Mouse (Mus musculus) adrenal gland, adult 18-20 months (tissue): ENCODE results near the gene Olfr1193. TPM values are rescaled to one million over a fixed set of nuclear protein-coding genes. Genes with fewer than 3 reads are reported as not detected.
"Not testable (repeated sequence)": the region's sequence is repeated elsewhere in the genome, so short reads cannot be mapped to it uniquely, and the experiment has no call there.

Experiments
- DNase-seq, 2 experiments: peaks; one replicate each; pipeline ENCODE4 v3.0.0; 2021 to 2022; ENCODE audit warnings: low spot score in 2 of 2
- long read RNA-seq, 2 experiments: library from polyadenylated mRNA; stranded (forward); transcript quantifications; one replicate each; pipeline ENCODE4 v2.0.0; 2021
- total RNA-seq, 2 experiments: library from RNA; stranded (reverse); gene quantifications; 1 replicate in 1 of 2; 2 replicates in 1 of 2; pipeline ENCODE4 v1.2.3; 2021

Gene Olfr1193
- total RNA-seq: not detected
- long read RNA-seq, experiment 1: 0 reads
- long read RNA-seq, experiment 2: 0 reads

DNA sequence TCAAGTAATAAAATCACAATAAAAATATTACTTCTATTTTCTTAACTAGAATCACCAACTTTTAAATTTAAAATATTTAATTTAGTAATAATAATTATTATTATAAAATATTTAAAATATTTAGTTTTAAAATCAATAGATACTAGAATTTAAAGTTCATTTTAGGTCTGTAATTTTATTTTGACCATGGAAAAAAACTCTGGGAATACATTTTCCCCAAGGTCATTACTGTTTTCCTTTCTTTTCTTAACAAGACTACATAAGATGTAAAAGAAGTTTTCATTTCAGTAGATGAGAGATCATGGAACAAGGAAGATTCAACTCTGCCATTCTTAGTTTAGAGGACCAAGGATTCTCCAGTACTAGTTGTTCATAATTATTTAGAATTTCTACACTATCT is at the start of gene Olfr1193:
Olfr1193 (plus strand) TSS at position 301 of the 400 bp plus-strand sequence.
- not testable (repeated sequence) for DNase-seq

DNA sequence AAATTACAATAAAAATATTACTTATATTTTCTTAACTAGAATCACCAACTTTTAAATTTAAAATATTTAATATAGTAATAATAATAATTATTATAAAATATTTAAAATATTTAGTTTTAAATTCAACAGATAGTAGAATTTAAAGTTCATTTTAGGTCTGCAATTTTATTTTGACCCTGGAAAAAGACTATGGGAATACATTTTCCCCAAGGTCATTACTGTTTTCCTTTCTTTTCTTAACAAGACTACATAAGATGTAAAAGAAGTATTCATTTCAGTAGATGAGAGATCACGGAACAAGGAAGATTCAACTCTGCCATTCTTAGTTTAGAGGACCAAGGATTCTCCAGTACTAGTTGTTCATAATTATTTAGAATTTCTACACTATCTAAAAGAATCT is 35.2 kb upstream of the Olfr1193 start, which contains the start of gene Olfr1191-ps1:
Olfr1191-ps1 (plus strand) TSS at position 301 of the 400 bp plus-strand sequence.
- DNase-seq: not testable (repeated sequence)

GRCm38 (mm10) chr2:88648209-88648608 is 27.2 kb upstream of the Olfr1193 start, which contains the start of gene Olfr1192-ps1:
Gene Olfr1192-ps1 (plus strand): TSS chr2:88648509.
- DNase-seq: no peak

DNA sequence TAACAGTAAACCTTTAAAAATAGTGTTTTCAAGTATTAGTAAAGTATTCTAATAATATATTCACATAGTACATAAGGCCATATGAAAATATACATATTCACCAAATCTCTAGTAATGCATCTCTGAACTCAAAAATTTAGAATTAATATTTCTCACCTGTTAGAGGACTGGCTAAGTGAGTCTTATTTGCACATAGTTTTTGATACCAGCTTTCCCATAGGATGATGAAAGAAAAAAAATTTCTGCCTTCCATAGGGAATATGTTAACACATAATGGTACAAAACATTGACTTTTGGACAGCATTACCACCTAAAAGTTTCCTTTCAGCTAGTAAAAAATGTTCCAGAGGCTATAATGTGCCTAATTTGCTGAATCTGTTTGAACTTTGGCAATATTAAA is 13.7 kb downstream of the Olfr1193 start, which contains the start of gene Olfr1195:
Olfr1195 (minus strand) TSS at position 101 of the 400 bp plus-strand sequence.
- DNase-seq: no peak

GRCm38 (mm10) chr2:88704497-88704896 is 29.1 kb downstream of the Olfr1193 start, which contains the start of gene Olfr1196:
Gene Olfr1196 (minus strand): TSS chr2:88704597.
- DNase-seq: no peak

Other genes with a start within 250 kb of the Olfr1193 start
- gene Olfr1181, start 249.5 kb upstream of the Olfr1193 start, total RNA-seq: not detected
- gene Gm13757, start 226.5 kb upstream of the Olfr1193 start, total RNA-seq: not detected
- not detected for gene Olfr1183, start 220.8 kb upstream of the Olfr1193 start, total RNA-seq
- gene Olfr1184, start 192.0 kb upstream of the Olfr1193 start, total RNA-seq: not detected
- gene Olfr1185-ps1, start 182.3 kb upstream of the Olfr1193 start, total RNA-seq: not detected
- gene Olfr1186, start 157.1 kb upstream of the Olfr1193 start, total RNA-seq: not detected
- gene Olfr1188, start 118.7 kb upstream of the Olfr1193 start, total RNA-seq: not detected
- gene Olfr1189, start 89.2 kb upstream of the Olfr1193 start, total RNA-seq: not detected
- not detected for gene Olfr1191-ps1, start 35.1 kb upstream of the Olfr1193 start, total RNA-seq
- gene Olfr1192-ps1, start 27.1 kb upstream of the Olfr1193 start, total RNA-seq: not detected
- gene Olfr1195, start 13.6 kb downstream of the Olfr1193 start, total RNA-seq: not detected
- gene Olfr1196, start 29.0 kb downstream of the Olfr1193 start, total RNA-seq: not detected
- gene Olfr1197, start 56.7 kb downstream of the Olfr1193 start, total RNA-seq: not detected
- not detected for gene Olfr1198, start 75.7 kb downstream of the Olfr1193 start, total RNA-seq
- not detected for gene Olfr1199, start 84.8 kb downstream of the Olfr1193 start, total RNA-seq
- gene Olfr1200, start 94.9 kb downstream of the Olfr1193 start, total RNA-seq: not detected
- gene Olfr1201, start 117.4 kb downstream of the Olfr1193 start, total RNA-seq: not detected
- not detected for gene Olfr1202, start 138.9 kb downstream of the Olfr1193 start, total RNA-seq
- not detected for gene Olfr1205, start 154.1 kb downstream of the Olfr1193 start, total RNA-seq
- not detected for gene Olfr1204, start 173.7 kb downstream of the Olfr1193 start, total RNA-seq
- not detected for gene Olfr1206, start 187.6 kb downstream of the Olfr1193 start, total RNA-seq
- not detected for gene Olfr1208, start 226.7 kb downstream of the Olfr1193 start, total RNA-seq
- gene Olfr1209, start 239.5 kb downstream of the Olfr1193 start, total RNA-seq: not detected